Mouse (Mus musculus): ENCODE results near the gene Col23a1.

DNA sequence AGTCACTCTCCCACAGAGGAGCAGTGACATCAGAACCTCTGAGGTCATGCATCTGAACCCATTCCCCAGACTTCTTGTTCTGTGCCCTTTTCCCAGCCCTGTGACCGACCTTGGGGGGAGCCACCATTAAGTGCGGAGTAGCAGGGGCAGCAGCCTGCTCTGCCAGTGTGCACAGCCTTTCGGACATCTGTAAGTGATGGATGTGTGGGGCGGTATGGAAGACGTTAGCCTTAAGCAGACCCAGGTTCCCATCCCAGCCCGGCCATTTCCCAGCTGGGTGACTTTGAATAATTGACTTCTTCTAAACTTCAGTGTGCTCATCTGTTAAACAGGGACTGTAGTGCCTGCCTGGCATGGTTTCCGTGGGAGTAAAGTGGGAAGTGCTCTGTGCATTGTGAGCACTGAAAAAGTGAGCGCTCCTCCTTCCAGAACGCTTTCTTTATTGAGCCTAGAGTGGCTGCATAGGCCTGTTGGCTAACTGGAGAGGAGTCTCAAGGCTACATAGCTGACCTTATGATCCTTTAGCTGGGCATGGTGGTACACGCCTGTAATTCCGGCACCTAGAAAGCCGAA, 14.3 kb downstream of the Col23a1 start:
- TF ChIP-seq POLR2A (IDR thresholded peaks at IDR 0.05; ENCODE audit: insufficient read length, low read depth) (no peak), MAX (IDR thresholded peaks at IDR 0.05; ENCODE audit: low read depth) (no peak), REST (IDR thresholded peaks at IDR 0.05; ENCODE audit: insufficient read depth, insufficient read length) (no peak)

All from myocyte (in vitro differentiated cells).